Mouse (Mus musculus) layer of hippocampus, adult 2 months (tissue): ENCODE results near the gene Apol6. TPM values are rescaled to one million over a fixed set of nuclear protein-coding genes. Genes with fewer than 3 reads are reported as not detected.

ENCODE experiments used
- DNase-seq, 2 experiments: peaks; one replicate each; pipeline ENCODE4 v3.0.0; 2022; ENCODE audit warnings: low spot score in 2 of 2
- H3K27ac ChIP-seq: fragments of 200-600 bp; 2 replicates; pipeline ENCODE4 v1.8.1; 2022
- H3K4me3 ChIP-seq: fragments of 200-600 bp; 2 replicates; pipeline ENCODE4 v1.8.1; 2022; ENCODE audit warnings: mild to moderate bottlenecking
- CTCF ChIP-seq: fragments of 200-600 bp; conservative IDR thresholded peaks from 2 replicates; pipeline ENCODE4 v1.8.1; 2022; ENCODE audit warnings: antibody characterized with exemption, mild to moderate bottlenecking, moderate library complexity
- total RNA-seq, 2 experiments: library from RNA; stranded (reverse); gene quantifications; 2 replicates each; pipeline ENCODE4 v1.2.3; 2021

Apol6 gene
- total RNA-seq, 2 experiments from 2014 or later = not detected

- Histone ChIP-seq H3K27ac (no peak overlapping the region), H3K4me3 (no peak overlapping the region)
- TF ChIP-seq CTCF = no peak
- no peak for DNase-seq
Observed at GRCm38 (mm10) chr15:77020136-77020535, 24.4 kb upstream of the Apol6 start.

- no peak for TF ChIP-seq CTCF
- DNase-seq = no peak
- no peak overlapping the region for H3K4me3 ChIP-seq
- no peak overlapping the region for H3K27ac ChIP-seq
Observed at GRCm38 (mm10) chr15:77021056-77021455, 23.5 kb upstream of the Apol6 start.

DNA sequence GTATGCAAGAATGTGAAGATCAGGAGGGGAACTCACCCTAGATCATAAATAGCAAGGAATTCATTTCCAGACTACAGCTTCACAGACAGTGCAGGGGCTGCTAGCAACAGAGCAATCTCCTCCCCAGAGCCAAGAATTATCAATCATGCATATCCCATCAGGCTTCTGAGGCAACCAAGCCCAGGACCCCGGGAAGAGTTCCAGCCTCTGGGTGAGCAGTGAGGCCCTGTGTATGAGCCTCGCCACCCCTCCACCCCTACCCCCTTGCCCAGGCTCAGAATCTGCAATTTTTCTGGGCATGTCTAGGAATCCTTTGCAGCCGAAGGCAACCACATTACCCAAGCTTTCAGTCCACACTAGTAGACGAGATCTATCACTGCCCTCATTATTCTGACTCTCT lies 22.7 kb upstream of the Apol6 start:
- Histone ChIP-seq H3K27ac (no peak overlapping the region), H3K4me3 (no peak overlapping the region)
- TF ChIP-seq CTCF = no peak
- no peak for DNase-seq

DNA sequence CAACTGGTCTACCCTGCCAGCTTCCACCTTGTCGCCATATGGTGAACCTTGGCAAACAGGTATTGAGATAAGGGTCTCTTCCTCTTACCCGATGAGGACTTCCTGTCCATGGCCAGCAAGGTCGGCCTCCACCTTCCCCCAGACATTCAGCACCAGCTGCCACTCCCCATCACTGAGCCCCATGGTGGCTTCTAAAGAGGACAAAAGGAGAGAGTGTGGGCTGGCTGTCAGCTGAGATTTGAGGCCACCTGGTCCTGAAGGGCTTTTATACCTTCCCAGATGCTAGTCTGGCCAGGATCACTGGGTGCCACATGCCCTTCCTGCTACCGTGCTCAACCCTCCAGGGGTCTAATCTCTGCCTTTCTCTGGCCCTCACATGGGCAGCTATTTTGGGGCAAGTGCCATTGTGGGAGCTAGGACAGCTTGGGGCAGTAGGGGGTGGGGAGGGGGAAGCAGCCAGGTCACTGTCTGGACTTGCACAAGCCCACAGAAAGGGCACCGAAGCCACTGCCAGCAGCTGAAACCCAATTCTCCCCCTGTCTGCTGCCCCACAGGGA lies 22.1 kb upstream of the Apol6 start:
- Histone ChIP-seq H3K4me3 (no peak overlapping the region), H3K27ac (no peak overlapping the region)
- TF ChIP-seq CTCF = no peak
- no peak for DNase-seq

GRCm38 (mm10) chr15:77025884-77026583 lies 18.5 kb upstream of the Apol6 start:
- TF ChIP-seq CTCF = no peak
- H3K27ac ChIP-seq = no peak overlapping the region
- DNase-seq = no peak
- H3K4me3 ChIP-seq = no peak overlapping the region

DNA sequence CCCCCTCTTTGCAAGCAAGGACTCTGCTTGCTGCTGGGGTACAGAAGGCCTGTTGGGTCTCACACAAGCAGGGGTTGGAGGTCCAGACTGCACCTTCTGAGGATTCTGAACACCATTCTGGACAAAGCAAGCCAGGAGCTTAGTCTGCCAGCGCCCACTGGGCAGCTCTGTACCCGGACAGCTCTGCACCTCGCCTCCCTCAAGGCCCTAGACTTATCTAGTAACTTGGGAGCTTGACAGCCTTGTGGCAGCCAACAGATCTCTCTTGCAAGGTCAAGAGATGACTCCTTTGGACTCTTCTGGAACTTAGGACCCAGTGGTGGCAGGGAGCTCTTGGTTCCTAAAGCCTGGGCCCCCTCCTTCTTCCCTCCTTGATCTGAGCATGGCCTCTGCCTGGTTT lies 17.4 kb upstream of the Apol6 start:
- no peak for DNase-seq
- no peak overlapping the region for H3K4me3 ChIP-seq
- H3K27ac ChIP-seq = no peak overlapping the region
- TF ChIP-seq CTCF = no peak

DNA sequence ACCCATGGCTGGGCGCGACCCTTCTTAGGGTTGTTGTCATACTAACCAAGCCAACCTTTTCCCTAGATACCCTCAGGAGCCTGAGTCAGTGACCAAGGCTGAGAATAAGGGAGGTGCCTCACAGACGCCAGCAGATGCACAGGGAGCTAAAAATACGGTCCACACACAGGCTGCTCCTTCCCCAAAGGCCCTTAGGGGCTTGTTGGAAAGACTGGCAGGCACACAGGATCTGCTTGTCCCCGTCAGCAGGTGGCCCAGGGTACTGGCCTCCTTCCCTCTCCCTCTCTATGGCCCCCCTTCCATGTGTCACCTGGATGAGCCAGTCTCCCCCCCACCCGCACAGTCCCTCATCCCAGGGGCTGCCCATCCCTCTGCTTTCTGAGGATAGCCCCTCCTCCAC lies 16.9 kb upstream of the Apol6 start:
- H3K4me3 ChIP-seq = no peak overlapping the region
- DNase-seq = no peak
- H3K27ac ChIP-seq = no peak overlapping the region
- no peak for TF ChIP-seq CTCF

- DNase-seq = peak; percentile 25 to 49
Observed at GRCm38 (mm10) chr15:77029331-77029991, 15.1 kb upstream of the Apol6 start.

GRCm38 (mm10) chr15:77031271-77031670 lies 13.3 kb upstream of the Apol6 start:
- no peak for TF ChIP-seq CTCF
- Histone ChIP-seq H3K27ac (no peak overlapping the region), H3K4me3 (no peak overlapping the region)
- DNase-seq = no peak

More at GRCm38 (mm10) chr15:77029331-77029991, 15.1 kb upstream of the Apol6 start:
- Histone ChIP-seq H3K27ac (no peak overlapping the region), H3K4me3 (0 out of 2 replicates have a peak overlapping the region, but pooled peaks have one; percentile 29)
- TF ChIP-seq CTCF = peak; percentile 93

DNA sequence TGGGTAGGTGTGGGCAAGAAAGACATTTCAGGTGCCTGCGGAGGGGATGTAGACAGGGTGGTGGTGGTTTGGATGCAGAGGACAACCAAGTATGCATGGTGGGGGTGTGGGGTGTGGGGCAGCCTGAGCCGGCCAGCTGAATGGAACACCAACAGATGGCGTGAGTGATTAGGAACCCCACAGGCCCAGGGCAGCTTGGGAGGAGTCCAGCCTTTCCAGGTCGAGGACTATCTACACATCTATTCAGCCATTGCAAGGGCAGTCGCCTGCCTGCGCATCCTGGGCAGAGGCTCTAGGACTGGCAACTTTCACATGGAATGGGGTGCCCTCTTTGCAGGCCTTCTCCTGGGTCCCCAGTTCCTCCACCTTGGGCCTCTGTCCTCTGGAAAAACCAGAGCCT lies 10.0 kb upstream of the Apol6 start:
- no peak for DNase-seq
- Histone ChIP-seq H3K27ac (no peak overlapping the region), H3K4me3 (no peak overlapping the region)
- no peak for TF ChIP-seq CTCF

DNA sequence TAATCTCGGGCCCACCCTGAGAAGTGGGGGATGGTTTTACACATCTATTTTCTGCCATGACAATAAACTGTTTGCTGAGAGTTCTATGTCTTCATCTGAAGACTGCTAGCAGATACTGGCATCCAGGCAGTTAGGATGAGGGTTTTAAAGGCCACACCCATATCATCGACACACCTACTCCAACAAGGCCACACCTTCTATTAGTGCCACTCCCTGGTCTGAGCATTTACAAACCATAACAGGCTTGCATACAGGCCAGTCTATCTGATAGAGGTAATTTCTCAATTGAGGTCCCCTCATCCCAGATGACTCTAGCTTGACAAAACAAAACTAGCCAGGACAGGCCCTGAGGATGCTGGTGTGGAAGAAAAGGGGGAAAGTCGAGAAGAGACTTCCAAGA lies 8.9 kb upstream of the Apol6 start:
- Histone ChIP-seq H3K4me3 (no peak overlapping the region), H3K27ac (no peak overlapping the region)
- DNase-seq = no peak
- TF ChIP-seq CTCF = no peak

- DNase-seq = no peak
- no peak for TF ChIP-seq CTCF
- no peak overlapping the region for H3K4me3 ChIP-seq
- H3K27ac ChIP-seq = peak overlapping the region; percentile 72
Observed at GRCm38 (mm10) chr15:77036320-77036988, 8.1 kb upstream of the Apol6 start.

- Histone ChIP-seq H3K27ac (peak overlapping the region; percentile 72), H3K4me3 (no peak overlapping the region)
- no peak for DNase-seq
- no peak for TF ChIP-seq CTCF
Observed at GRCm38 (mm10) chr15:77036989-77037277, 7.6 kb upstream of the Apol6 start.
